Mouse (Mus musculus) skeletal muscle tissue, postnatal 0 days (tissue): ENCODE data around the gene Gmnn. TPM values are rescaled to one million over a fixed set of nuclear protein-coding genes. Genes with fewer than 3 reads are reported as not detected.

ENCODE experiments used
- polyA plus RNA-seq: library from polyadenylated mRNA; unstranded; fragments of >200 nt; fragmentation: Nextera tagmentation; extraction: Ambion mirVana; gene quantifications from 2 replicates; pipeline ENCODE4 v1.2.1, GENCODE M21; 2015

Gene Gmnn
- 14.3 and 17.9 TPM in 2 replicates for polyA plus RNA-seq

GRCm38 (mm10) chr13:24761403-24762227 is at the start of gene Gmnn:
Gmnn (minus strand) TSS chr13:24761923.

GRCm38 (mm10) chr13:24801308-24801921 is 39.7 kb upstream of the Gmnn start, which contains the start of gene BC005537:
BC005537 (plus strand) TSS chr13:24801657.

DNA sequence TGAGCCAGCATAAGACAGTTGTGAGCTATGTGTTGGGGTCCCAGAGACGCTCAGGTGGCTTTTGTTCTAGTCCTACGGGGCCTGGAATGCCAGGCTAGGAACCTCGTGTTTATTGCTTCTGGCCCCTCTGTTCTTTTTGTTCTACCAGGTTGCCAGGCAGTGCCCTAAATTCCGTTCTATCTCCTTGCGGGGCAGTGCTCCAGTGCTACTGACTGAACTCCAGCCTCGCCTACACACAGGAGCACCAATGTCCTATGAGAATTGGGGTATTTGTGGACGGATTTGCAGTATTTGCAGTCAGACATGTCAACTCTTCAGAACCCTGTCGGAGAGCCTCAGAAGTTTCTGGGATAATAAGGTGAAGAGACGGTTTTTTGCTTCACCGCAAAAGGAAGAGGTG is 20.7 kb downstream of the Gmnn start, which contains the start of gene Armh2:
Gene Armh2, plus strand, starts transcription at position 205 of the 400 bp plus-strand sequence.

Other genes with a start within 250 kb of the Gmnn start
- gene Ripor2, start 179.7 kb downstream of the Gmnn start, polyA plus RNA-seq: 6.5 and 7.1 TPM in 2 replicates
- gene Armh2, start 20.7 kb downstream of the Gmnn start, polyA plus RNA-seq: not detected in 2 replicates
- 9.7 and 10.4 TPM in 2 replicates for gene BC005537, start 39.7 kb upstream of the Gmnn start, polyA plus RNA-seq
- gene Acot13, start 69.6 kb upstream of the Gmnn start, polyA plus RNA-seq: 161 and 181 TPM in 2 replicates
- gene Tdp2, start 69.8 kb upstream of the Gmnn start, polyA plus RNA-seq: 15.2 and 17.2 TPM in 2 replicates
- not detected in 2 replicates for gene D130043K22Rik, start 83.2 kb upstream of the Gmnn start, polyA plus RNA-seq
- gene Aldh5a1, start 175.7 kb upstream of the Gmnn start, polyA plus RNA-seq: 1.9 and 2.1 TPM in 2 replicates
- 0.13 and 0.82 TPM in 2 replicates for gene Gpld1, start 181.2 kb upstream of the Gmnn start, polyA plus RNA-seq